Mouse (Mus musculus) adipocyte (in vitro differentiated cells): Measurements from ENCODE around the gene Kcnc3.
A peak's percentile ranks its signal among the peaks of the same experiment; 100 is the strongest.

Experiments
- DNase-seq: peaks from one replicate; pipeline ENCODE4 v3.0.0-alpha.2; 2016; ENCODE audit warnings: low spot score

Gene Kcnc3

GRCm38 (mm10) chr7:44590402-44591347 lies at the start of gene Kcnc3:
Kcnc3 (plus strand) TSS chr7:44590664.
- no peak for DNase-seq

GRCm38 (mm10) chr7:44542555-44542954 lies 47.9 kb upstream of the Kcnc3 start:
- DNase-seq: no peak

- DNase-seq: no peak
These were observed 47.4 kb upstream of the Kcnc3 start for GRCm38 (mm10) chr7:44543071-44543470.

GRCm38 (mm10) chr7:44546274-44546673 lies 44.2 kb upstream of the Kcnc3 start:
- no peak for DNase-seq

- DNase-seq: no peak
These were observed 43.4 kb upstream of the Kcnc3 start for GRCm38 (mm10) chr7:44547041-44547440.

- no peak for DNase-seq
These were observed 42.7 kb upstream of the Kcnc3 start for GRCm38 (mm10) chr7:44547725-44548124.

GRCm38 (mm10) chr7:44548497-44549087 lies 41.9 kb upstream of the Kcnc3 start, which contains the start of gene Pold1:
Pold1 (minus strand) TSS chr7:44548849.
- peak; percentile 98 for DNase-seq

GRCm38 (mm10) chr7:44549621-44550408 lies 40.6 kb upstream of the Kcnc3 start:
- DNase-seq: no peak

- no peak for DNase-seq
These were observed 40.1 kb upstream of the Kcnc3 start for GRCm38 (mm10) chr7:44550409-44550678.

- DNase-seq: no peak
These were observed 39.2 kb upstream of the Kcnc3 start for GRCm38 (mm10) chr7:44551301-44551700.

- no peak for DNase-seq
These were observed 38.7 kb upstream of the Kcnc3 start for GRCm38 (mm10) chr7:44551731-44552130.

- no peak for DNase-seq
These were observed 38.1 kb upstream of the Kcnc3 start for GRCm38 (mm10) chr7:44552141-44552908.

- peak; percentile 78 for DNase-seq
These were observed 37.2 kb upstream of the Kcnc3 start for GRCm38 (mm10) chr7:44553196-44553764.

GRCm38 (mm10) chr7:44553826-44554225 lies 36.6 kb upstream of the Kcnc3 start, which contains the start of gene Nr1h2:
Nr1h2 (minus strand) TSS chr7:44553951.
- DNase-seq: peak; percentile 94

- peak; percentile 47 for DNase-seq
These were observed 32.8 kb upstream of the Kcnc3 start for GRCm38 (mm10) chr7:44557629-44558028.

GRCm38 (mm10) chr7:44560435-44561400 lies 29.7 kb upstream of the Kcnc3 start:
- peak; percentile 71 for DNase-seq

- no peak for DNase-seq
These were observed 27.2 kb upstream of the Kcnc3 start for GRCm38 (mm10) chr7:44563284-44563683.

- DNase-seq: no peak
These were observed 26.0 kb upstream of the Kcnc3 start for GRCm38 (mm10) chr7:44564486-44564885.

- no peak for DNase-seq
These were observed 25.1 kb upstream of the Kcnc3 start for GRCm38 (mm10) chr7:44565414-44565813.

- DNase-seq: no peak
These were observed 21.7 kb upstream of the Kcnc3 start for GRCm38 (mm10) chr7:44568803-44569202.
